Mouse (Mus musculus) lung, postnatal 0 days (tissue): Measurements from ENCODE around the gene Serf2.

Experiments
- CTCF ChIP-seq: IDR thresholded peaks from 2 replicates; pipeline ENCODE4 v1.5.1; 2016; ENCODE audit warnings: antibody characterized with exemption, mild to moderate bottlenecking
- EP300 ChIP-seq: IDR thresholded peaks from 2 replicates; pipeline ENCODE4 v1.6.1; 2016; ENCODE audit warnings: antibody characterized with exemption, mild to moderate bottlenecking, control low read depth

DNA sequence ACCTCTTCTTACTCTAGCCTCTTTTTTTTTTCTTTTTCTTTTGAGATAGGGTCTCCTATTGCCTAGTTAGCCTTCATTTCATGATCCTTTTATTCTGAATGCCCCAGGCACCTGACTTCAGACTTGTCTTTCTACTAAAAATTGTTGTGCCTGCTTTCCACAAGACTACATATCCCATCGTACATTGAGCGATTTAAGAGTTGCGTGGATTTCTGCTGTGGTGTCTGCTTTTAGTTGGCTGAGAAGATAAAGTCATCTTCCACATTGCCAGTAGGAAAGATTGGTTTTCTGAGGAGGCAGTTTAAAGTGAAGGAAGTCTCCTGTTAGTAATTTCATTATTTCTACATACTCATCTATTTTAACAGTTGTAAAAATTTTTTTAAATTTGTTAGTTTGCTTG is 33.4 kb upstream of the Serf2 start:
- TF ChIP-seq CTCF (no peak), EP300 (no peak)
